Mouse (Mus musculus) monocyte, adult 2 months (primary cell): ENCODE data around the gene Cd55b.

Source experiments
- DNase-seq, 2 experiments: peaks; one replicate each; pipeline ENCODE4 v3.0.0; 2022; ENCODE audit warnings: low spot score in 2 of 2, low read depth in 1 of 2

The Cd55b gene

GRCm38 (mm10) chr1:130342429-130342828, 80.4 kb downstream of the Cd55b start:
- no peak for DNase-seq
